ENCODE assay signal across 8 mouse cellular contexts in the genomic region with DNA sequence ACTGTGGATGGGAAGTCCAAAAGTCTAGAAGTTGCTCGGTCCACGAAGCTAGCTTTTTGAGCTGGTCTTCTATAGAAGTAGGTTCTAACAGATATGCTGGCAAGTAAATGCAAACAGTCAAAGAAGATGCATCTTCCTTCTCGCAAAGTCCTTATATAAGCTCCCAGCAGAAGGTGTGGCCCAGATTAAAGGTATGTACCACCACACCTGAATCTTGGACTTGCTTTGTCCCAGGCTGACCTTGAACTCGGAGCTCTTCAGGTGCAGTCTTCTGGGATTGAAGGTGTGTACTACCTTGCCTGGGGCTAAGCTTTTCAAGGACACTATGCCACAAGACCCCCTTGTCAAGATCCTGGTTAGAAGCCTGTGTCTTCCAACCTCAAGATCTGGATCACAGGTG. TPM values are rescaled to one million over a fixed set of nuclear protein-coding genes. Genes with fewer than 3 reads are reported as not detected.
DNase-seq lines count a peak whose midpoint lies in the region; ATAC-seq and TF ChIP-seq lines count a peak whose summit lies in the region.

A gene (minus strand): TSS at position 101 of the 400 bp plus-strand sequence.

- H3K4me1 ChIP-seq in thymus, adult 2 months (replicated peaks; ENCODE audit: control insufficient read depth, insufficient read depth, low read length), result no peaks in the 10 kb centered on the region
- no peaks in the 10 kb centered on the region for H3K4me1 ChIP-seq in limb, embryonic 13.5 days
- H3K4me1 ChIP-seq in stomach, embryonic 14.5 days (ENCODE audit: control insufficient read depth, insufficient read depth, low read length), result no peaks in the 10 kb centered on the region

- no peak within 1 kb of the TSS for H3K4me3 ChIP-seq in thymus, adult 2 months (ENCODE audit: control insufficient read depth, insufficient read depth, low read length)
- H3K4me3 ChIP-seq in limb, embryonic 13.5 days, result no peak within 1 kb of the TSS
- no peak within 1 kb of the TSS for H3K4me3 ChIP-seq in stomach, embryonic 14.5 days (ENCODE audit: low read depth, low read length)

- no peak for DNase-seq in thymus, adult 2 months
- no peak for DNase-seq in thymus, adult 18-20 months
- DNase-seq in heart, postnatal 25 days (ENCODE audit: low spot score), result no peak
- no peak for DNase-seq in spleen, postnatal 10 days (ENCODE audit: low spot score in 2 of 2)
- no peak for DNase-seq in kidney, adult 9 months

- no peaks in the 10 kb centered on the region for H3K9me3 ChIP-seq in limb, embryonic 13.5 days
- H3K9me3 ChIP-seq in stomach, embryonic 14.5 days (ENCODE audit: control insufficient read depth, low read depth, low read length), result no peaks in the 10 kb centered on the region

- H3K4me2 ChIP-seq in limb, embryonic 13.5 days (replicated peaks), result no peak within 1 kb of the TSS
- no peak within 1 kb of the TSS for H3K4me2 ChIP-seq in stomach, embryonic 14.5 days (replicated peaks; ENCODE audit: low read depth, low read length)

- no peak for TF ChIP-seq POLR2A in thymus, adult 2 months (IDR thresholded peaks at IDR 0.05; ENCODE audit: control insufficient read depth, extremely low read depth, insufficient read depth, low read length, poor library complexity)

- no peak within 1 kb of the TSS for H3K27ac ChIP-seq in thymus, adult 2 months (ENCODE audit: control insufficient read depth, insufficient read depth, low read length)
- H3K27ac ChIP-seq in limb, embryonic 13.5 days, result no peak within 1 kb of the TSS
- H3K27ac ChIP-seq in stomach, embryonic 14.5 days (ENCODE audit: low read length), result no peak within 1 kb of the TSS

- no peaks in the 10 kb centered on the region for H3K27me3 ChIP-seq in thymus, adult 2 months (ENCODE audit: control insufficient read depth, insufficient read depth, low read length)
- H3K27me3 ChIP-seq in limb, embryonic 13.5 days, result no peaks in the 10 kb centered on the region
- no peaks in the 10 kb centered on the region for H3K27me3 ChIP-seq in stomach, embryonic 14.5 days (ENCODE audit: control insufficient read depth, insufficient read depth, low read length)

- no peak for TF ChIP-seq CTCF in thymus, adult 2 months (IDR thresholded peaks at IDR 0.05; ENCODE audit: borderline replicate concordance, control insufficient read depth, extremely low read depth, insufficient read depth, low read length, poor library complexity)

- H3K9ac ChIP-seq in limb, embryonic 13.5 days, result 0 out of 2 replicates have a peak within 1 kb of the TSS, but pooled peaks have one; percentile 39
- H3K9ac ChIP-seq in stomach, embryonic 14.5 days (replicated peaks; ENCODE audit: low read depth, low read length), result no peak within 1 kb of the TSS

- ATAC-seq in erythroblast, adult 5-6 weeks (replicated peaks; ENCODE audit: low FRiP score, poor library complexity, severe bottlenecking), result no peak
- no peak for ATAC-seq in limb, embryonic 13.5 days (ENCODE audit: low FRiP score, low read depth)
- no peak for ATAC-seq in stomach, embryonic 14.5 days (ENCODE audit: insufficient number of reproducible peaks, insufficient read depth, low FRiP score, low read depth)

- WGBS in thymus, adult 2 months, result 97% methylated on average over 4 of the region's 4 CpGs
- WGBS in limb, embryonic 13.5 days, result 90% methylated on average over 4 of the region's 4 CpGs
- WGBS in stomach, embryonic 14.5 days, result 81% methylated on average over 4 of the region's 4 CpGs

- intact Hi-C loops in heart, postnatal 25 days (cut with DNase I), result no loop called here

- no peaks in the 10 kb centered on the region for H3K36me3 ChIP-seq in thymus, adult 2 months (ENCODE audit: control insufficient read depth, insufficient read depth, low read length)
- no peaks in the 10 kb centered on the region for H3K36me3 ChIP-seq in limb, embryonic 13.5 days
- no peaks in the 10 kb centered on the region for H3K36me3 ChIP-seq in stomach, embryonic 14.5 days (ENCODE audit: control insufficient read depth, insufficient read depth, low read length)

RNA-seq across cellular contexts. Expression of the gene that starts here (rescaled TPM):
- polyA plus RNA-seq in thymus, adult 2 months (2012; rRNA removed), result 317 and 354 TPM in 2 replicates
- total RNA-seq in erythroblast, adult 5-6 weeks (2015; ENCODE audit: low replicate concordance), result 27.9 and 30.3 TPM in 2 replicates
- 30.0 and 36.3 TPM in 2 replicates for total RNA-seq in erythroblast, adult 5-6 weeks (2017; ENCODE audit: low replicate concordance)
- total RNA-seq in heart, postnatal 25 days (2021), result 10 to 100 TPM; 58.6 to 62.3 TPM
- 105 and 109 TPM in 2 replicates for polyA plus RNA-seq in limb, embryonic 13.5 days (2015; fragmentation: Nextera tagmentation; extraction: Ambion mirVana)
- 102 and 108 TPM in 2 replicates for polyA plus RNA-seq in stomach, embryonic 14.5 days (2014; fragmentation: Nextera tagmentation; extraction: Ambion mirVana)
